Comparison of ENCODE assay signal across 13 mouse cellular contexts in genomic region chr1:136690068-136690467, GRCm38 (mm10).
"Had no signal": no experiment of that assay in that cellular context is flagged by ENCODE, and none has a peak within 500 bp of the region (broad histone marks: within the 10 kb centered on the region; RNA-seq: fewer than 3 reads in every experiment).

No protein-coding gene starts in this region.

- H3K4me2 ChIP-seq: kidney, embryonic 15.5 days; liver, embryonic 11.5 days; liver, embryonic 15.5 days; lung, embryonic 14.5 days; midbrain, embryonic 11.5 days; midbrain, embryonic 15.5 days; neural tube, embryonic 12.5 days had no signal

- ATAC-seq: midbrain, embryonic 15.5 days had no signal

- H3K9ac ChIP-seq: kidney, embryonic 15.5 days; liver, embryonic 15.5 days; lung, embryonic 14.5 days; midbrain, embryonic 15.5 days; neural tube, embryonic 12.5 days had no signal

- H3K4me3 ChIP-seq: kidney, embryonic 15.5 days; limb, embryonic 10.5 days; liver, embryonic 15.5 days; megakaryocyte, embryonic 14.5 days; midbrain, embryonic 15.5 days; neural tube, embryonic 12.5 days had no signal

- H3K36me3 ChIP-seq: kidney, embryonic 15.5 days; limb, embryonic 10.5 days; liver, embryonic 15.5 days; midbrain, embryonic 15.5 days; neural tube, embryonic 12.5 days had no signal

- H3K4me1 ChIP-seq: midbrain, embryonic 15.5 days; neural tube, embryonic 12.5 days had no signal

- DNase-seq: kidney, adult 2 months; kidney, postnatal 14 days; lung, embryonic 14.5 days had no signal

- H3K9me3 ChIP-seq: kidney, embryonic 15.5 days; limb, embryonic 10.5 days; liver, embryonic 15.5 days; megakaryocyte, embryonic 14.5 days; midbrain, embryonic 15.5 days; neural tube, embryonic 12.5 days had no signal

- H3K27ac ChIP-seq: limb, embryonic 10.5 days; liver, embryonic 15.5 days; macrophage; midbrain, embryonic 15.5 days; neural tube, embryonic 12.5 days; stomach, postnatal 0 days had no signal

- H3K27me3 ChIP-seq: kidney, embryonic 15.5 days; liver, embryonic 15.5 days; midbrain, embryonic 15.5 days; neural tube, embryonic 12.5 days had no signal
